Mouse (Mus musculus) ES-E14 (cell line): ENCODE measurements around the gene Sgsm3.

Source experiments
- HCFC1 ChIP-seq: IDR thresholded peaks from 2 replicates; pipeline ENCODE4 v1.6.1; 2012; ENCODE audit warnings: low read length, inconsistent platforms, borderline replicate concordance; ENCODE audit not compliant: insufficient read depth
- ZNF384 ChIP-seq: IDR thresholded peaks from 2 replicates; pipeline ENCODE4 v1.6.1; 2012; ENCODE audit warnings: low read depth, low read length, inconsistent platforms

GRCm38 (mm10) chr15:81015068-81015744 is 37.6 kb downstream of the Sgsm3 start:
- no peak for TF ChIP-seq HCFC1
- no peak for TF ChIP-seq ZNF384
